Mouse (Mus musculus): ENCODE measurements at regions not wholly inside any gene's neighbourhood (a gene's known extent, or its start where the extent isn't known, plus 50 kb on each side); places are given as distances from the start of the nearest gene placed in this dataset.

DNA sequence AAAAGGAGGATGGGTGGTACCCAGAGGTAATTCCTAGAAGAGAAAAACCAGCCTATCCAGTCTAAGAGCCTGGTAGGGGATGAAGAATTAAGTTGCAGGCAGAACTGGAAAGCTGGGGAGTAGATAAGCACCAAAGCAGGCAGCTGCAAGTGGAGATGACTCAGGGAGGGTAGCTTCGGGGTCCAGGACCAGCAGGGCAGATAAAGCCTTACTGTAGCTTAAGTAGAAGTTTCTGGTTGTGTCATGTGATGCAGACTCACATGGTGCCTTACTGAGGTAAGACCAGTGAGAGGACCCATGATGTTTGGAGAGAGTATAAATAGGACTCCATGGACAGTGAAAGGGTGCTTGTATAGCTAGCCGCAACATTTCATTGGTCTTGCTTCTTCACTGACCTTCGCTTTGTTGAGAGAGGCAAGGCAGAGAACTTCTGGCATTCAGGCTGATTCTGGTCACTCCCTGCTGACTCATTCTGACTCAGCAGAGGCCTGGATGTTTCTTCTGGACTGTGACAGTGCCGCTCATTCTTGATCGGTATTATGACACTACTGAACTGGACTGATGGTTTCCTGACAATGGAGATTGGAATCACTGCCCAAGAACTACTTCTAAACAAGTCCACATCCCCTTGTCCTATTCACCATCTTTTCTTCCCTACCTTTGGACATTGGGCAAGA is 315.7 kb upstream of the Acvr2a start:
- ATAC-seq (ENCODE audit: insufficient read depth) (no peak), DNase-seq (ENCODE audit: low read depth in 3 of 3, low spot score in 3 of 3) (no peak)
- WGBS (ENCODE audit: insufficient replicate concordance): 69% methylated on average over 5 of the region's 5 CpGs
- no peak overlapping the region for H3K4me2 ChIP-seq (ENCODE audit: low read depth)
- no peaks in the 10 kb centered on the region for H3K36me3 ChIP-seq (replicated peaks; ENCODE audit: control insufficient read depth, insufficient read depth, low read depth)
- no peak overlapping the region for H3K9ac ChIP-seq (replicated peaks)
- no peak for TF ChIP-seq EP300 (IDR thresholded peaks at IDR 0.05; ENCODE audit: low read depth)
- no peak for TF ChIP-seq CTCF (IDR thresholded peaks at IDR 0.05; ENCODE audit: low read depth)
- H3K9me3 ChIP-seq (ENCODE audit: control insufficient read depth, low read length): no peaks in the 10 kb centered on the region
- no peaks in the 10 kb centered on the region for H3K27me3 ChIP-seq (ENCODE audit: control insufficient read depth, insufficient read depth, low read length)
- no peak overlapping the region for H3K27ac ChIP-seq
- H3K4me3 ChIP-seq (ENCODE audit: insufficient read depth in 1 of 2, low read depth in 2 of 2, low read length in 2 of 2): no peak overlapping the region
- H3K4me1 ChIP-seq (replicated peaks; ENCODE audit: control insufficient read depth in 2 of 2, insufficient read depth in 2 of 2, low read length in 1 of 2): no peaks in the 10 kb centered on the region

DNA sequence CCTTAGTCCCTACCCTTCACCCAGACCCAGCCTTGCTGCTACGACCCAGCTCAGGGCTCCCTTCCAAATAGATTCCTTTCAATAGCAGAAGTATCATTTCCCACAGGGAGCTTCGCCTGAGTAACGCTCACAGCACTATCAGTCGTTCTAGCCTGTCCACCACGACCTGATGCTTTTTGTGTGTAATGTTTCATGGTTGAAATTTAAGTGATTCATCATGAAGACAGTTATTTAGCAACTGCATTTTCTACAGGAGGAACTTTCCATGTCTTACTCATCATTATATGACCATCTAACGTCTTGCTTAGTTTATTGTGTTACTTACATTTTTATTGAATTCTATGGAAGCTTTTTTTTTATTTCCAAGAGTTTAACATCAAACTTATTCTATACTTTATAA is 314.5 kb upstream of the Acvr2a start:
- H3K4me1 ChIP-seq (replicated peaks; ENCODE audit: control insufficient read depth in 2 of 2, insufficient read depth in 2 of 2, low read length in 1 of 2): no peaks in the 10 kb centered on the region
- TF ChIP-seq EP300 (IDR thresholded peaks at IDR 0.05; ENCODE audit: low read depth) (no peak), CTCF (IDR thresholded peaks at IDR 0.05; ENCODE audit: low read depth) (no peak)
- no peak overlapping the region for H3K27ac ChIP-seq
- H3K4me3 ChIP-seq (ENCODE audit: insufficient read depth in 1 of 2, low read depth in 2 of 2, low read length in 2 of 2): no peak overlapping the region
- no peak overlapping the region for H3K4me2 ChIP-seq (ENCODE audit: low read depth)
- H3K9ac ChIP-seq (replicated peaks): no peak overlapping the region
- DNase-seq (ENCODE audit: low read depth in 3 of 3, low spot score in 3 of 3) (no peak), ATAC-seq (ENCODE audit: insufficient read depth) (no peak)
- H3K36me3 ChIP-seq (replicated peaks; ENCODE audit: control insufficient read depth, insufficient read depth, low read depth): no peaks in the 10 kb centered on the region
- 62% methylated on average over 6 of the region's 6 CpGs for WGBS (ENCODE audit: insufficient replicate concordance)
- H3K27me3 ChIP-seq (ENCODE audit: control insufficient read depth, insufficient read depth, low read length): no peaks in the 10 kb centered on the region
- no peaks in the 10 kb centered on the region for H3K9me3 ChIP-seq (ENCODE audit: control insufficient read depth, low read length)

- H3K36me3 ChIP-seq (replicated peaks; ENCODE audit: control insufficient read depth, insufficient read depth, low read depth): no peaks in the 10 kb centered on the region
- ATAC-seq (ENCODE audit: insufficient read depth) (no peak), DNase-seq (ENCODE audit: low read depth in 3 of 3, low spot score in 3 of 3) (no peak)
- H3K27ac ChIP-seq: no peak overlapping the region
- H3K4me2 ChIP-seq (ENCODE audit: low read depth): no peak overlapping the region
- H3K4me1 ChIP-seq (replicated peaks; ENCODE audit: control insufficient read depth in 2 of 2, insufficient read depth in 2 of 2, low read length in 1 of 2): no peaks in the 10 kb centered on the region
- TF ChIP-seq CTCF (IDR thresholded peaks at IDR 0.05; ENCODE audit: low read depth) (no peak), EP300 (IDR thresholded peaks at IDR 0.05; ENCODE audit: low read depth) (no peak)
- H3K27me3 ChIP-seq (ENCODE audit: control insufficient read depth, insufficient read depth, low read length): no peaks in the 10 kb centered on the region
- no peak overlapping the region for H3K9ac ChIP-seq (replicated peaks)
- 41% methylated on average over 2 of the region's 2 CpGs for WGBS (ENCODE audit: insufficient replicate concordance)
- H3K9me3 ChIP-seq (ENCODE audit: control insufficient read depth, low read length): no peaks in the 10 kb centered on the region
- no peak overlapping the region for H3K4me3 ChIP-seq (ENCODE audit: insufficient read depth in 1 of 2, low read depth in 2 of 2, low read length in 2 of 2)
These were observed 312.5 kb upstream of the Acvr2a start for GRCm38 (mm10) chr2:48501387-48501786.

DNA sequence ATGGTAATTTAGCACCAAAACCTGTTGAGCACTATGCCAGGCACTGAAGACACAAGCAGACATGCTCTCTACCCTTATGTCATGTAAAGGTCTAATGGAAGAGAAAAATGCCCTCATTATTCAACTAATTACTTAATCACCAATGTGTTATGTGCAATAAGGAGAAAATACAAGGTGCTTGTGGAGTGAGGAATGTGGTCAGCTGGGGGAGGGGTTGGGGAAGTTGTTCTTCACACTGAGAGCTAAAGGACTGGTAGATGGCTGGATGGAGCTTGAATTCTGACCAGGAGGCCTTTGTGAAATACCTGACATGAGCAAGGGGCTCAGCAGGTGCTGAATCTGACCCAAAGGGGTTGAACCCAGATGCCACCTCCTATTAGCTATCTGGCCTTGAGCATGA is 300.1 kb upstream of the Acvr2a start:
- no peak for ATAC-seq (ENCODE audit: insufficient read depth)

DNA sequence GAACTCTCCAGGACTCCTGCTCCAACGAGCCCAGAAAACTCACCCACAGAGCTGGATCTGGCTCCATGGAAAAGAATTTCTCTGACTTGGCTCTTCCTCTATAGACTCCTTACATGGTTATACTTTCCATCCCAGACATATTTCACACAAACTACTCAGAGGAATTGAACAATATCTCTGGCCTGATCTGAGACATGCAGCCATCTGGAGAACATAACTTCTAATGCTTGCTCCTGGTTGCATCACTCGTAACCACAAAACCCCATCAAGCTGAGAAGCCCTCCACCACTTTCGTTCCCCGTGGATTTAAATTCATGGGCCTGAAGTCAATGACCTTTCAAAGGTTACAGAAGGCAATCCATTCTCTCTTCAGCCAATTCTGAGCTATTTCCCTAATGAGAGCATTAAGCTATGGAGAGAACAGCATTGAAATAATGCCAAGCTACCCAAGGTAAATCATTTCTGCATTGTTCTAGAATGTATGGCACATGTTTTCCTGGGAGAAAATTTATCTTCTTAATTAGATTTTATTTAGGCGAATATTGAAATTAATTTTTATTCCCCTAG is 294.0 kb upstream of the Acvr2a start:
- no peaks in the 10 kb centered on the region for H3K4me1 ChIP-seq (replicated peaks; ENCODE audit: control insufficient read depth in 2 of 2, insufficient read depth in 2 of 2, low read length in 1 of 2)
- no peak overlapping the region for H3K9ac ChIP-seq (replicated peaks)
- DNase-seq (ENCODE audit: low read depth in 3 of 3, low spot score in 3 of 3): no peak
- H3K27ac ChIP-seq: no peak overlapping the region
- no peaks in the 10 kb centered on the region for H3K36me3 ChIP-seq (replicated peaks; ENCODE audit: control insufficient read depth, insufficient read depth, low read depth)
- ATAC-seq (ENCODE audit: insufficient read depth): no peak
- no peak overlapping the region for H3K4me2 ChIP-seq (ENCODE audit: low read depth)
- TF ChIP-seq EP300 (IDR thresholded peaks at IDR 0.05; ENCODE audit: low read depth): no peak
- no peak for TF ChIP-seq CTCF (IDR thresholded peaks at IDR 0.05; ENCODE audit: low read depth)
- 40% methylated on average over 5 of the region's 5 CpGs for WGBS (ENCODE audit: insufficient replicate concordance)
- no peaks in the 10 kb centered on the region for H3K27me3 ChIP-seq (ENCODE audit: control insufficient read depth, insufficient read depth, low read length)
- no peak overlapping the region for H3K4me3 ChIP-seq (ENCODE audit: insufficient read depth in 1 of 2, low read depth in 2 of 2, low read length in 2 of 2)
- no peaks in the 10 kb centered on the region for H3K9me3 ChIP-seq (ENCODE audit: control insufficient read depth, low read length)

More for the DNA sequence above, 300.1 kb upstream of the Acvr2a start:
- H3K36me3 ChIP-seq (replicated peaks; ENCODE audit: control insufficient read depth, insufficient read depth, low read depth): no peaks in the 10 kb centered on the region
- no peaks in the 10 kb centered on the region for H3K9me3 ChIP-seq (ENCODE audit: control insufficient read depth, low read length)
- H3K4me2 ChIP-seq (ENCODE audit: low read depth): no peak overlapping the region
- no peak overlapping the region for H3K27ac ChIP-seq
- H3K9ac ChIP-seq (replicated peaks): no peak overlapping the region
- H3K4me1 ChIP-seq (replicated peaks; ENCODE audit: control insufficient read depth in 2 of 2, insufficient read depth in 2 of 2, low read length in 1 of 2): no peaks in the 10 kb centered on the region
- H3K4me3 ChIP-seq (ENCODE audit: insufficient read depth in 1 of 2, low read depth in 2 of 2, low read length in 2 of 2): no peak overlapping the region
- no peak for TF ChIP-seq EP300 (IDR thresholded peaks at IDR 0.05; ENCODE audit: low read depth)
- TF ChIP-seq CTCF (IDR thresholded peaks at IDR 0.05; ENCODE audit: low read depth): no peak
- H3K27me3 ChIP-seq (ENCODE audit: control insufficient read depth, insufficient read depth, low read length): no peaks in the 10 kb centered on the region
- no peak for DNase-seq (ENCODE audit: low read depth in 3 of 3, low spot score in 3 of 3)

All from liver, embryonic 14.5 days (tissue).